Mouse (Mus musculus) gastrocnemius, postnatal 4 days (tissue): ENCODE results near the gene Pop7. TPM values are rescaled to one million over a fixed set of nuclear protein-coding genes. Genes with fewer than 3 reads are reported as not detected.

Experiments used
- microRNA-seq: library from miRNA; unstranded; fragments of <30 nt; microRNA quantifications from one replicate; pipeline ENCODE4 v1.2.0, GENCODE M21; 2021
- total RNA-seq, 2 experiments: library from RNA; stranded (reverse); gene quantifications; 2 replicates each; pipeline ENCODE4 v1.2.3; 2021

The Pop7 gene
- total RNA-seq, 2 experiments from 2014 or later, result 19.8 to 22.6 TPM

Small RNA genes lying within 50 kb of the gene (microRNA-seq; reads per million reads assigned to microRNA genes)
- not detected for gene Mir6418

Other genes with a start within 250 kb of the Pop7 start
- 10 to 100 TPM; 68.5 to 78.9 TPM for gene Ache, start 215.0 kb downstream of the Pop7 start, total RNA-seq
- gene Ufsp1, start 207.9 kb downstream of the Pop7 start, total RNA-seq, result 10 to 100 TPM; 47.7 to 51.2 TPM
- 100 to 1,000 TPM; 113 to 138 TPM for gene Srrt, start 194.8 kb downstream of the Pop7 start, total RNA-seq
- gene Trip6, start 188.1 kb downstream of the Pop7 start, total RNA-seq, result 10 to 100 TPM; 31.2 to 31.9 TPM
- gene Slc12a9, start 168.9 kb downstream of the Pop7 start, total RNA-seq, result 10 to 100 TPM in 1 of 2 experiments, 1 to 10 TPM in 1; 8.2 to 10.3 TPM
- 10 to 100 TPM; 56.9 to 57.6 TPM for gene Ephb4, start 152.4 kb downstream of the Pop7 start, total RNA-seq
- under 1 TPM; 0.18 to 0.56 TPM for gene Zan, start 25.5 kb downstream of the Pop7 start, total RNA-seq
- 10 to 100 TPM; 27.5 to 30.7 TPM for gene Gigyf1, start 16.0 kb upstream of the Pop7 start, total RNA-seq
- not detected for gene Epo, start 30.7 kb upstream of the Pop7 start, total RNA-seq
- 100 to 1,000 TPM; 483 to 529 TPM for gene Gnb2, start 31.0 kb upstream of the Pop7 start, total RNA-seq
- not detected for gene Actl6b, start 51.0 kb upstream of the Pop7 start, total RNA-seq
- under 1 TPM; 0.29 to 0.31 TPM for gene Tfr2, start 67.3 kb upstream of the Pop7 start, total RNA-seq
- gene Mospd3, start 98.5 kb upstream of the Pop7 start, total RNA-seq, result 10 to 100 TPM; 31.1 to 35.3 TPM
- 100 to 1,000 TPM; 362 to 399 TPM for gene Pcolce, start 111.3 kb upstream of the Pop7 start, total RNA-seq
- gene Fbxo24, start 126.5 kb upstream of the Pop7 start, total RNA-seq, result under 1 TPM; 0.74 to 0.80 TPM
- 10 to 100 TPM; 19.2 to 23.0 TPM for gene Lrch4, start 126.6 kb upstream of the Pop7 start, total RNA-seq
- gene Gm20605, start 126.7 kb upstream of the Pop7 start, total RNA-seq, result 10 to 100 TPM in 1 of 2 experiments, 1 to 10 TPM in 1; 8.6 to 11.0 TPM
- 1 to 10 TPM; 3.2 to 3.8 TPM for gene Sap25, start 138.8 kb upstream of the Pop7 start, total RNA-seq
- 1 to 10 TPM in 1 of 2 experiments, under 1 TPM in 1; 0.59 to 1.2 TPM for gene Irs3, start 143.2 kb upstream of the Pop7 start, total RNA-seq
- gene Agfg2, start 182.2 kb upstream of the Pop7 start, total RNA-seq, result 1 to 10 TPM; 7.8 to 7.9 TPM
- gene Nyap1, start 239.1 kb upstream of the Pop7 start, total RNA-seq, result 1 to 10 TPM in 1 of 2 experiments, under 1 TPM in 1; 0.73 to 1.2 TPM
- 100 to 1,000 TPM; 162 to 187 TPM for gene Tsc22d4, start 243.2 kb upstream of the Pop7 start, total RNA-seq